Mouse (Mus musculus) hindbrain, embryonic 14.5 days (tissue): ENCODE data around the gene Bean1. TPM values are rescaled to one million over a fixed set of nuclear protein-coding genes. Genes with fewer than 3 reads are reported as not detected.

Experiments used
- ATAC-seq: fragments of 200-750 bp; cut with Nextera tagmentation; 2 replicates; pipeline ENCODE4 v1.8.0; 2017; ENCODE audit warnings: moderate number of reproducible peaks, mild to moderate bottlenecking, moderate TSS enrichment, moderate library complexity; ENCODE audit not compliant: low FRiP score
- DNase-seq: peaks from one replicate; pipeline ENCODE4 v3.0.0-alpha.2; 2015; ENCODE audit warnings: low spot score
- H3K27ac ChIP-seq: fragments of 300-500 bp; sonication (generic); 2 replicates; pipeline ENCODE4 v1.5.1; 2014; ENCODE audit warnings: mild to moderate bottlenecking, moderate library complexity
- H3K27me3 ChIP-seq: fragments of 300-500 bp; sonication (generic); 2 replicates; pipeline ENCODE4 v1.6.1; 2014; ENCODE audit warnings: mild to moderate bottlenecking, low read length, mixed read lengths; ENCODE audit not compliant: control insufficient read depth, insufficient read depth
- H3K36me3 ChIP-seq: fragments of 300-500 bp; sonication (generic); replicated peaks from 2 replicates; pipeline ENCODE4 v1.6.1; 2014; ENCODE audit not compliant: control insufficient read depth, insufficient read depth
- H3K4me1 ChIP-seq: fragments of 300-500 bp; sonication (generic); replicated peaks from 2 replicates; pipeline ENCODE4 v1.6.1; 2014; ENCODE audit warnings: antibody characterized with exemption, low read length, mixed read lengths; ENCODE audit not compliant: control insufficient read depth, insufficient read depth
- H3K4me2 ChIP-seq: fragments of 300-500 bp; sonication (generic); replicated peaks from 2 replicates; pipeline ENCODE4 v1.6.1; 2014; ENCODE audit warnings: mild to moderate bottlenecking, moderate library complexity
- H3K4me3 ChIP-seq: fragments of 300-500 bp; sonication (generic); replicated peaks from 2 replicates; pipeline ENCODE4 v1.5.1; 2014; ENCODE audit warnings: mild to moderate bottlenecking, low read length
- H3K9ac ChIP-seq: fragments of 300-500 bp; sonication (generic); 2 replicates; pipeline ENCODE4 v1.6.1; 2014
- H3K9me3 ChIP-seq: fragments of 300-500 bp; sonication (generic); 2 replicates; pipeline ENCODE4 v1.6.1; 2016; ENCODE audit warnings: low read length; ENCODE audit not compliant: control insufficient read depth
- WGBS: fragments of 180-500 bp; shearing (Covaris S2); extraction: QIAGEN DNeasy Blood & Tissue Kit; methylation state at CpG from one replicate; pipeline ENCODE4 v1.1.7; 2014; 5-methylcytosine and 5-hydroxymethylcytosine counted together
- polyA plus RNA-seq: library from polyadenylated mRNA; unstranded; fragments of >200 nt; fragmentation: Nextera tagmentation; extraction: Ambion mirVana; gene quantifications from 2 replicates; pipeline ENCODE4 v1.2.1, GENCODE M21; 2014

Gene Bean1
- polyA plus RNA-seq, result 9.3 and 10.8 TPM in 2 replicates

GRCm38 (mm10) chr8:104170118-104171049 is at the start of gene Bean1:
Bean1 (plus strand) TSS chr8:104170442.
- DNase-seq (peak; percentile 37), ATAC-seq (peak; percentile 87)
- Histone ChIP-seq H3K4me2 (peak within 1 kb of the TSS; percentile 84), H3K27ac (peak within 1 kb of the TSS; percentile 60), H3K36me3 (no peaks in the 10 kb centered on the region), H3K4me1 (0 out of 2 replicates have a peak, but pooled peaks cover 11% of the 10 kb centered on the region), H3K9ac (peak within 1 kb of the TSS; percentile 83), H3K4me3 (peak within 1 kb of the TSS; percentile 66), H3K27me3 (peaks cover 22% of the 10 kb centered on the region), H3K9me3 (no peaks in the 10 kb centered on the region)
- 2% methylated on average over 74 of the region's 87 CpGs for WGBS

GRCm38 (mm10) chr8:104121640-104122416 is 48.4 kb upstream of the Bean1 start:
- DNase-seq (no peak), ATAC-seq (no peak)
- H3K4me2 ChIP-seq, result no peak overlapping the region
- H3K9me3 ChIP-seq, result no peaks in the 10 kb centered on the region
- H3K27me3 ChIP-seq, result no peaks in the 10 kb centered on the region
- H3K4me3 ChIP-seq, result no peak overlapping the region
- H3K27ac ChIP-seq, result no peak overlapping the region
- 89% methylated on average over 12 of the region's 12 CpGs for WGBS
- no peaks in the 10 kb centered on the region for H3K36me3 ChIP-seq
- H3K4me1 ChIP-seq, result no peaks in the 10 kb centered on the region
- no peak overlapping the region for H3K9ac ChIP-seq

DNA sequence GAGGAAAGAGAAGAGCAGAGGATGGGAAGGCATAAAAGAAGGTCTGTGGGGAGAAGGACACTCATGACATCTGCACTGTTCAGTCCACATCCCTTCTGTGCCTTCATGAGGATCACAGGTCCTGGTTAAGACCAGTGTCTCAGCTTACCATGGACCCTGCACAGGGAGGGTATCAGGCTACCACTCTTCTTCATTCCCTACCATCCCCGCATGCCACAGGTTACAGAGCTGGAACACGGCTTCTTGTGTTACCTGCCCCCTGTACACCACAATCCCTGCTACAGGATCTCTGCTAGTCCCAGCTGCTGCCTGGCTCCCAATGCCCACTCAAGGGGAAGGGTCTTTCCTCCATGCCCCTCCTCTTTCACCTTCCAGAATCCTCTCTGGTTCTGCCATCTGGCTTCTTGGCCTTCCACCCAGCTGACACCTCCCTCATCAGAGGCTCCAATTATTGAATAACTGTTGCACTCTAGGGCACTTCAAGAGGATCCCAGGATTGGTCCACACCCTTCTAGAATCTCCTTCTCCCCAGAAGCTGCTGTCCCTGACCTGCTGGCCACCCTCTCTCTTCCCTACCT is 47.1 kb upstream of the Bean1 start:
- 93% methylated on average over 2 of the region's 2 CpGs for WGBS
- ATAC-seq (no peak), DNase-seq (no peak)
- H3K9ac ChIP-seq, result no peak overlapping the region
- no peaks in the 10 kb centered on the region for H3K27me3 ChIP-seq
- H3K4me2 ChIP-seq, result no peak overlapping the region
- no peak overlapping the region for H3K27ac ChIP-seq
- H3K9me3 ChIP-seq, result no peaks in the 10 kb centered on the region
- H3K36me3 ChIP-seq, result no peaks in the 10 kb centered on the region
- H3K4me3 ChIP-seq, result no peak overlapping the region
- no peaks in the 10 kb centered on the region for H3K4me1 ChIP-seq

DNA sequence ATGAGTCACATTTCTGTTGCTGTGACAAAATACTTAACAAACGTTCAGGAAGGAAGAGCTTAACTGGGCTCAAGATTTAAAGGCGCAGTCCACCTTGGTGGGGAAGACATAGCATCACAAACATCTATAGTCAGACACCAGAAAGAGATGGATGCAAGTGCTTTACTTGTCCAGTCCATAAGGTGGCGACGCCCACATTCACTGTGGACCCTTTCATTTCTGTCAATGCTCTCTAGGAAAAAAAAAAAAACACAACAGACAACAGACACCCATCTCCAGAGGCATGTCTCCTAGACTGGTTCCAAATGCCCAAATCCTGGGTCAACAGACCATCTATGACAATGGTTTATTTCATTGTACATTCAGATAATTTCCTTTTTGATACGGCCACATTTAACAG is 45.7 kb upstream of the Bean1 start:
- ATAC-seq, result no peak
- no peaks in the 10 kb centered on the region for H3K27me3 ChIP-seq
- no peaks in the 10 kb centered on the region for H3K4me1 ChIP-seq
- 85% methylated on average over 5 of the region's 5 CpGs for WGBS
- no peaks in the 10 kb centered on the region for H3K9me3 ChIP-seq
- H3K4me2 ChIP-seq, result no peak overlapping the region
- DNase-seq, result no peak
- no peaks in the 10 kb centered on the region for H3K36me3 ChIP-seq
- H3K27ac ChIP-seq, result no peak overlapping the region
- H3K9ac ChIP-seq, result no peak overlapping the region
- no peak overlapping the region for H3K4me3 ChIP-seq

DNA sequence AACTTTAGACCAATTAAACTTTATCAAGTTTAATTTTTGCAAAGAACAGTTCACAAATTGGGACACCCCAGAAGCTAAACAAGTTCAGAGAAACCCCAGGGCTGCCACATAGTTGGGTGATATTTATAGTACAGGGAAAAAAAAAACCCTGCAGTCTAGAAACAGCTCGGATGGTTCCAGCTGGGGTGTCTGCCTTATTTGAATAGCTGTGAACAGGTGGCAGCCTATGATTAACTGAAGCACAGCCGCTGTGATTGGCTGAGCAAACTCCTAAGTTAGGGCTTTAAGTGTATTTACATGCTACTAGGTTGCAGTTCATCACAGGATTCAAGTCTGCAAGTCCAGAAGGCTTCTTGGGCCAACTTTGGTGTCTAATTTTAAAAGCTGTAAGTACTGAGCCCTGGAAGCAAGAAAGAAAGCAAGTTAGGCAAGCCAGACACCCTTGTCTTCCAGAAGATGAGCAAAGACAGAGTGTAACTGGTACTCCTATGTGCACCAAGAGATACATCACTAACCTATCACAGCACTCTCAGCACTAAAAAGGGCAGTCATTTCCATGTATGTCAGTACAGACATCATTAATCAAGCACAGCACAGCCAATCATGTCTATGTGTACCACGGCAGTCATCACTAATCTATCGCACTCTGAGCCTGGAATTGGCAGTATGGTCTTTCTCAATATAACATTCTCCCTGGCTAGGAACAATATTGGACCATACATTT is 42.9 kb upstream of the Bean1 start:
- Histone ChIP-seq H3K36me3 (no peaks in the 10 kb centered on the region), H3K27me3 (no peaks in the 10 kb centered on the region), H3K4me1 (no peaks in the 10 kb centered on the region), H3K9me3 (no peaks in the 10 kb centered on the region), H3K4me3 (no peak overlapping the region), H3K9ac (no peak overlapping the region), H3K4me2 (no peak overlapping the region), H3K27ac (no peak overlapping the region)
- ATAC-seq (no peak), DNase-seq (no peak)
- 72% methylated on average over 4 of the region's 4 CpGs for WGBS

- H3K4me3 ChIP-seq, result no peak overlapping the region
- WGBS, result 93% methylated on average over 9 of the region's 9 CpGs
- no peak overlapping the region for H3K27ac ChIP-seq
- no peak overlapping the region for H3K4me2 ChIP-seq
- no peaks in the 10 kb centered on the region for H3K4me1 ChIP-seq
- no peak for DNase-seq
- H3K9ac ChIP-seq, result no peak overlapping the region
- H3K27me3 ChIP-seq, result no peaks in the 10 kb centered on the region
- ATAC-seq, result no peak
- no peaks in the 10 kb centered on the region for H3K9me3 ChIP-seq
- no peaks in the 10 kb centered on the region for H3K36me3 ChIP-seq
Measured at GRCm38 (mm10) chr8:104130916-104131315, 39.3 kb upstream of the Bean1 start.

GRCm38 (mm10) chr8:104131414-104131975 is 38.7 kb upstream of the Bean1 start:
- Histone ChIP-seq H3K4me2 (no peak overlapping the region), H3K9ac (no peak overlapping the region), H3K9me3 (no peaks in the 10 kb centered on the region), H3K4me1 (no peaks in the 10 kb centered on the region), H3K36me3 (no peaks in the 10 kb centered on the region), H3K27me3 (no peaks in the 10 kb centered on the region), H3K27ac (no peak overlapping the region), H3K4me3 (no peak overlapping the region)
- WGBS, result 80% methylated on average over 7 of the region's 7 CpGs
- no peak for ATAC-seq
- DNase-seq, result no peak

GRCm38 (mm10) chr8:104134521-104134920 is 35.7 kb upstream of the Bean1 start:
- 88% methylated on average over 8 of the region's 8 CpGs for WGBS
- no peak for DNase-seq
- Histone ChIP-seq H3K4me1 (no peaks in the 10 kb centered on the region), H3K9me3 (no peaks in the 10 kb centered on the region), H3K27me3 (no peaks in the 10 kb centered on the region), H3K36me3 (no peaks in the 10 kb centered on the region), H3K4me3 (no peak overlapping the region), H3K27ac (no peak overlapping the region), H3K9ac (no peak overlapping the region), H3K4me2 (no peak overlapping the region)
- no peak for ATAC-seq
